Mouse (Mus musculus): ENCODE data around the gene Vmac.

GRCm38 (mm10) chr17:56744173-56744572, 26.4 kb upstream of the Vmac start:
- no peak for TF ChIP-seq MAX (IDR thresholded peaks at IDR 0.05; ENCODE audit: low read depth)
- TF ChIP-seq USF1 (IDR thresholded peaks at IDR 0.05; ENCODE audit: low read depth), result no peak
- TF ChIP-seq REST (IDR thresholded peaks at IDR 0.05; ENCODE audit: insufficient read depth, insufficient read length), result no peak
